Mouse (Mus musculus): Measurements from ENCODE around the gene Midn.

- TF ChIP-seq POLR2A (IDR thresholded peaks at IDR 0.05; ENCODE audit: low read depth, low read length) (no peak), CTCF (IDR thresholded peaks at IDR 0.05; ENCODE audit: borderline replicate concordance, insufficient read depth, low read length) (no peak)
Measured at GRCm38 (mm10) chr10:80189999-80190398, 41.9 kb downstream of the Midn start.
